Mouse (Mus musculus) liver, adult 2 months (tissue): ENCODE measurements around the gene Bdh2. TPM values are rescaled to one million over a fixed set of nuclear protein-coding genes. Genes with fewer than 3 reads are reported as not detected.

Experiments
- DNase-seq: peaks from one replicate; pipeline ENCODE4 v3.0.0-alpha.2; 2011; ENCODE audit warnings: low read depth, low spot score; ENCODE audit errors: extremely low read depth
- H3K27ac ChIP-seq: fragments of 200-500 bp; replicated peaks from 2 replicates; pipeline ENCODE4 v1.5.1; 2012; ENCODE audit warnings: low read depth, mild to moderate bottlenecking, control low read depth, inconsistent platforms, low read length; ENCODE audit not compliant: insufficient read depth
- H3K27me3 ChIP-seq: fragments of 200-500 bp; 2 replicates; pipeline ENCODE4 v1.6.1; 2012; ENCODE audit warnings: mild to moderate bottlenecking, moderate library complexity, low read length, inconsistent platforms; ENCODE audit not compliant: control insufficient read depth, insufficient read depth
- H3K36me3 ChIP-seq: fragments of 200-500 bp; 2 replicates; pipeline ENCODE4 v1.6.1; 2012; ENCODE audit warnings: low read length, inconsistent platforms; ENCODE audit not compliant: control insufficient read depth, insufficient read depth
- H3K4me1 ChIP-seq: fragments of 200-500 bp; 2 replicates; pipeline ENCODE4 v1.6.1; 2011; ENCODE audit warnings: low read length; ENCODE audit not compliant: control insufficient read depth, insufficient read depth
- H3K4me3 ChIP-seq: fragments of 200-500 bp; 2 replicates; pipeline ENCODE4 v1.5.1; 2011; ENCODE audit warnings: low read depth, mild to moderate bottlenecking, control low read depth, low read length, moderate library complexity; ENCODE audit not compliant: insufficient read depth
- H3K79me2 ChIP-seq: fragments of 200-500 bp; 2 replicates; pipeline ENCODE4 v1.6.1; 2012; ENCODE audit warnings: inconsistent platforms, mild to moderate bottlenecking, low read length, moderate library complexity; ENCODE audit not compliant: control insufficient read depth, insufficient read depth
- H3K9ac ChIP-seq: fragments of 200-500 bp; 2 replicates; pipeline ENCODE4 v1.6.1; 2012; ENCODE audit warnings: low read depth, mild to moderate bottlenecking, control low read depth, inconsistent platforms, low read length
- CTCF ChIP-seq: fragments of 200-500 bp; IDR thresholded peaks from 2 replicates; pipeline ENCODE4 v1.5.1; 2011; ENCODE audit warnings: low read depth, low read length, control low read depth
- POLR2A ChIP-seq: fragments of 200-500 bp; IDR thresholded peaks from 2 replicates; pipeline ENCODE4 v1.6.1; 2011; ENCODE audit warnings: low read length, control low read depth; ENCODE audit not compliant: insufficient read depth; ENCODE audit errors: extremely low read depth
- WGBS: fragments of 180-500 bp; shearing (Covaris S2); methylation state at CpG from one replicate; pipeline ENCODE4 v1.1.7; 2018; 5-methylcytosine and 5-hydroxymethylcytosine counted together
- polyA plus RNA-seq: library from polyadenylated mRNA; depleted of rRNA; stranded (reverse); fragments of >200 nt; gene quantifications from 2 replicates; pipeline ENCODE4 v1.2.3, GENCODE M21; 2012
- total RNA-seq: library from RNA; depleted of rRNA; stranded (reverse); fragments of >200 nt; gene quantifications from 2 replicates; pipeline ENCODE4 v1.2.3, GENCODE M21; 2014

Bdh2 gene
- total and polyA plus RNA-seq, 2 experiments: 14.8 to 15.2 TPM

DNA sequence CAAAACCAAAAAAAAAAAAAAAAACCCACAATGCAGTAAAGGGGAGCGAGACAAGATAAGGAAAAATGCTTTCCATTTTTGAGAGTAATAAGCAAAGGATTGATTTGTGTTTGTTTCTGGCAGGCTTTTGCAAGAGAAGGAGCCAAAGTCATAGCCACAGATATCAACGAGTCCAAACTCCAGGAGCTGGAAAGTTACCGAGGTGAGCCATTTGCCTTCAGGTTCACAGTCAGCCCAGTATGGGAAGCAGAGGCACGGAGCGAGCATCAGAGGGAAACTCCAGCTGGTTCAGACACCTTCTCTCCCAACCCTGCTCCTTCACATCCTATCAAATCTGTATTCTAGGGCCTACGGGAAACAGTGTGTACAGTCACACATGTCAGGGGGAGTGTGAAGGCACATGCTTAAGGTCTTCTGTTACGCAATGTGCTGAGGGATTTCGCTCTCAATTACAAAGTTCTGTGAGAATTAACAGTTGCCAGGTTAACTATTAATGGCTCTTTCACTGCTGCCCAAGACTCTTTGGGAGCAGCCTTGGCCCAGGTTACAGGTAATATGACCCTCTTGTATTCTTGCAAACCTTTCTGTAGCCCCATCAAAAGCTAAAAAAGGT is 7.2 kb downstream of the Bdh2 start:
- Histone ChIP-seq H3K36me3 (no peaks in the 10 kb centered on the region), H3K9ac (peak overlapping the region; percentile 18; the same call in 1 of the 2 replicates), H3K79me2 (no peaks in the 10 kb centered on the region), H3K27me3 (no peaks in the 10 kb centered on the region), H3K27ac (peak overlapping the region; percentile 84), H3K4me3 (no peak overlapping the region), H3K4me1 (0 out of 2 replicates have a peak, but pooled peaks cover 4% of the 10 kb centered on the region)
- no peak for TF ChIP-seq POLR2A
- no peak for TF ChIP-seq CTCF
- WGBS: 18% methylated on average over 8 of the region's 8 CpGs
- peak; percentile 94 for DNase-seq

DNA sequence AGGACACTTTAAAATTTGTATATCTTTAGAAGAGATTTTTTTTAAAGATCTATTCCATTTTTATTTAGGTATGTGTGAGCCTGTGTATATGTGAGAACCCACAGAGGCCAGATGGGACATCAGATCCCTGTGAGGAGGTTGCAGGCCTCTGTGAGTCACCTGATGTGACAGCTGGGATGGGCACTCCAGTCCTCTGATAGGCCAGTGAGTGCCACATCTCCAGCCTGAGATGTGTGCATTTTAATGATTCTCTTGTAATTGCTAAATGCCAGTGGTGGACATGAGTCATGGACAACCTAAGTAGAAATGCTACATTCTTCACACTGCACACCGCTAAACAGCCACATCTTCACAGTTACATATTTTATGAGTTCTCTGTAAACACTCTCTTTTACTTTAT is 8.1 kb downstream of the Bdh2 start:
- Histone ChIP-seq H3K79me2 (no peaks in the 10 kb centered on the region), H3K27me3 (no peaks in the 10 kb centered on the region), H3K4me1 (0 out of 2 replicates have a peak, but pooled peaks cover 4% of the 10 kb centered on the region), H3K27ac (peak overlapping the region; percentile 54), H3K9ac (no peak overlapping the region), H3K4me3 (no peak overlapping the region), H3K36me3 (no peaks in the 10 kb centered on the region)
- no peak for TF ChIP-seq POLR2A
- no peak for TF ChIP-seq CTCF
- no peak for DNase-seq
- WGBS: 94% methylated on average over 1 of the region's 1 CpGs

DNA sequence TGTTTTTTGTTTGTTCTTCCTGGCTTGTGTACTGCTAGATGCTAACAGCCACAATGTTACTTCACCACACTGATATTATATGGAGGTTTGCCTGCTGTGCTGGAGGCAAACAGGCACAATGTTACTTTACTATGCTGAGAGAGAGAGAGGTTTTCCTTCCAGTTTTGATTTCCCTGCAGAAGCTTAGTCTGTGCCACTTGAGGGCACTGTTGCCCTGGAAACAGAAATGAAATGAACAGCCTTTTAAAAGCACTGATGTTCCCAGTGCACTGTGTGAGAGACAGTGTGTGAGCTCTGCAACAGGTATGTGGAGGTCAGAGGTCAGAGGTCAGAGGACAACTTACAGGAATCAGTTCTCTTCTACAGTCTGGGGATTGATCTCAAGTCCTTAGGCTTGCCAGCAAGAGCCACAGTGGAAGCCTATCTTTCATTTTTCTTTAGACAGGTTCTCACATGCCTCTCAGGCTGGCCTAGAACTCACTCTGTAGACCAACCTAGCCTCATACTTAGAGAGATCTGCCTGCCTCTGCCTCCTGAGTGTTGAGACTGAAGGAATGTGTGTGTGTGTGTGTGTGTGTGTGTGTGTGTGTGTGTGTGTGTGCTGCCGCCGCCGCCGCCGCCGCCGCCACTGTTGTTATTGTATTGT is 9.4 kb downstream of the Bdh2 start:
- DNase-seq: peak; percentile 72
- 100% methylated on average over 7 of the region's 7 CpGs for WGBS
- Histone ChIP-seq H3K27me3 (no peaks in the 10 kb centered on the region), H3K4me3 (no peak overlapping the region), H3K9ac (no peak overlapping the region), H3K79me2 (no peaks in the 10 kb centered on the region), H3K27ac (no peak overlapping the region), H3K36me3 (no peaks in the 10 kb centered on the region), H3K4me1 (0 out of 2 replicates have a peak, but pooled peaks cover 4% of the 10 kb centered on the region)
- TF ChIP-seq CTCF: peak; percentile 63
- no peak for TF ChIP-seq POLR2A

DNA sequence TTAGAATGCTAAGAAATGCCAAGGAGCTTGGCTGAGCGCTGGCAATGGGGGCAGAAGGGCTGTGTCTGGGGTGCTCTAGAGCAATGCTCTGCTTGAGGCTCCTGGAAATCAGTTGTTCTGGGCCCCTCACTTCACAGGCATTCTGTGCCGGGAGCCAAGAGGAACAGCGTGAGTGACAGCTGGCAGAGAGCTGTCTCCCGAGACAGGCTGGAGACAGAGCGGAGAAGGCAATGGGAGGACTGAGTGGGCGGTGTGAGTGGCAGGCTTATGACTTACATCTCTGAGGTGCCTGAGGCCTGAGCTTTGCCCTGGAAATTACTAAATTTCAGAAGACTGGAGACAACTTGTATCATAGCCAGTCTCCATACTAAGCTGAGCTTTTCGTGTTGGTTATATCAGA is 12.7 kb downstream of the Bdh2 start:
- no peaks in the 10 kb centered on the region for H3K27me3 ChIP-seq
- H3K4me1 ChIP-seq: 0 out of 2 replicates have a peak, but pooled peaks cover 4% of the 10 kb centered on the region
- H3K9ac ChIP-seq: no peak overlapping the region
- TF ChIP-seq CTCF: no peak
- no peak for TF ChIP-seq POLR2A
- DNase-seq: no peak
- H3K79me2 ChIP-seq: no peaks in the 10 kb centered on the region
- 77% methylated on average over 7 of the region's 7 CpGs for WGBS
- no peak overlapping the region for H3K27ac ChIP-seq
- no peaks in the 10 kb centered on the region for H3K36me3 ChIP-seq
- no peak overlapping the region for H3K4me3 ChIP-seq

DNA sequence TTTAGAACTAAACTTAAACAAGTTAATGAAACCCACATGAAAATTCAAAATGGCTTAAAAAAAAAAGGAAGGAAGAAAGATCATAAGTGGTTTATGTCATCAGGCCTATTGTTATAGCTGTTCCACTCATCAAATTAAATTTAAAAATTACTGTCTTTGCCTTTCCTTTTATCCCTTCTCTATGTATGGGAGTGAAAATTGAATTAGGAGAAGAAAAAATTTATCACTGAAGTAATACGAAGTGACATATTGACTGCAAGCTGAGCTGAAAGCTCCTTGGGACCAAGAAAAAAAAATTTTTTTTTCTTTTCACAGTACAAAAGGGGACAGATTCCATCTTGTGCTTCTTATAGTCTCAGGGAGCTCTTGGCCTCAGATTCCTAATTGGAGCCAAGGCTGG is 14.5 kb downstream of the Bdh2 start:
- 95% methylated on average over 1 of the region's 1 CpGs for WGBS
- no peaks in the 10 kb centered on the region for H3K27me3 ChIP-seq
- no peak overlapping the region for H3K9ac ChIP-seq
- no peak for DNase-seq
- H3K27ac ChIP-seq: no peak overlapping the region
- no peaks in the 10 kb centered on the region for H3K36me3 ChIP-seq
- H3K4me1 ChIP-seq: no peaks in the 10 kb centered on the region
- H3K79me2 ChIP-seq: no peaks in the 10 kb centered on the region
- no peak overlapping the region for H3K4me3 ChIP-seq
- TF ChIP-seq CTCF: no peak
- TF ChIP-seq POLR2A: no peak

DNA sequence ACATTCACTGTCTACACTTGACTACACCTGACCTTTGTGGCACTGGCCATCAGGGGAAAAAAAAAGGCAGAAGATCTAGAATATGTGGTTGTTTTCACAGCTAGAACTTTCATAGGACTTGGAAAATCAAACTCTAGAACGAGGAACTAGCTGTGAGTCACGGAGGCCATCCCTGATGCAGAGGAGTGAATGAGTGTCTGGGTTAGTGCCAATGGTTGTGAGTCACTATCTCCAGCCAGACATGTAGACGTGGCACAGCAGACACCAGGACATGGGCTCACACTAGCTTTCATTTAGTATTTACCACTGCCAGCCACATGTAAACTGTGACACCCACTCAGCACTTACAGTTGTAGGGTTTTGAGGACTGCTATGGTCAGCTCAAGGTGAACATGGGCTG is 17.5 kb downstream of the Bdh2 start:
- Histone ChIP-seq H3K79me2 (no peaks in the 10 kb centered on the region), H3K36me3 (no peaks in the 10 kb centered on the region), H3K4me3 (no peak overlapping the region), H3K27me3 (no peaks in the 10 kb centered on the region), H3K4me1 (no peaks in the 10 kb centered on the region), H3K9ac (no peak overlapping the region), H3K27ac (no peak overlapping the region)
- TF ChIP-seq POLR2A (no peak), CTCF (no peak)
- 77% methylated on average over 3 of the region's 3 CpGs for WGBS
- no peak for DNase-seq
